Mouse (Mus musculus): ENCODE results near the gene Smco3. TPM values are rescaled to one million over a fixed set of nuclear protein-coding genes. Genes with fewer than 3 reads are reported as not detected.
"Not testable (repeated sequence)": the region's sequence is repeated elsewhere in the genome, so short reads cannot be mapped to it uniquely, and the experiment has no call there.

Smco3 gene
- polyA plus RNA-seq, 1 experiment from 2014 or later, result not detected

DNA sequence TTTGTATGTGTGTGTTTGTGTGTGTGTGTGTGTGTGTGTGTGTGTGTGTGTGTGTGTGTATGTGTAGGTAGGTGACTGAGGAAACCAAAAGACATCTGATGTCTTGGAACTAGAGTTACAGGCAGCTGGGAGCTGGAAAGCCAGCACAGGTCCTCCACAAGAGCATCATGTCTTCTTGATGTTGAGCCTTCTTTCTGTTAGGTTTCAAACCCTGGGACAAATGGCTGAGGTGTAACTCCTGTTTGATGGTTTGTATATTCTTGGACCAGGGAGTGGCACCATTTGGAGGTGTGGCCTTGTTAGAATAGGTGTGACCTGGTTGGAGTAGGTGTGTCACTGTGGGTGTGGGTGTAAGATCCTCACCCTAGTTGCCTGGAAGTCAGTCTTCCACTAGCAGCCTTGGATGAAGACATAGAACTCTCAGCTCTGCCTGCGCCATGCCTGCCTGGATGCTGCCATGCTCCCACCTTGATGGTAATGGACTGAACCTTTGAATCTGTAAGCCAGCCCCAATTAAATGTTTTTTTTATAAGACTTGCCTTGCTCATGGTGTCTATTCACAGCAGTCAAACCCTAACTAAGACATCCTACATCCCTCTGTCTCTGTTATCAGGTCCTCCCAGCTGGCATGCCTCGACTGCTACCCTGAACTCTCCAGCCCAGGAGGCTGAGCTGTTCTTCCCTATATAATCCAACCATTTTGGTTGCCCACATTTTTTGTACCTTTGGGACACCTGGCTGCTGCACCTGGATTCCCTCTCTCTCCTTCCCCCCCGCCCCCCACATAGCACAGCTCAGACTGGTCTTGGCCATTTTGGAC lies 37.2 kb downstream of the Smco3 start:
- not testable (repeated sequence) for H3K9ac ChIP-seq (ENCODE audit: low read depth, low read length); H3K27ac ChIP-seq (ENCODE audit: low read depth, low read length); H3K4me2 ChIP-seq; H3K9me3 ChIP-seq (ENCODE audit: control insufficient read depth, low read length); H3K4me3 ChIP-seq (ENCODE audit: low read depth, low read length); DNase-seq (ENCODE audit: low spot score); H3K27me3 ChIP-seq (replicated peaks; ENCODE audit: control insufficient read depth, insufficient read depth, low read length); H3K36me3 ChIP-seq (ENCODE audit: control insufficient read depth, insufficient read depth, low read length); H3K4me1 ChIP-seq (replicated peaks; ENCODE audit: control insufficient read depth, insufficient read depth, low read length)
- WGBS, result 69% methylated on average over 3 of the region's 3 CpGs
- ATAC-seq (replicated peaks; ENCODE audit: low FRiP score), result peak; percentile 74

DNA sequence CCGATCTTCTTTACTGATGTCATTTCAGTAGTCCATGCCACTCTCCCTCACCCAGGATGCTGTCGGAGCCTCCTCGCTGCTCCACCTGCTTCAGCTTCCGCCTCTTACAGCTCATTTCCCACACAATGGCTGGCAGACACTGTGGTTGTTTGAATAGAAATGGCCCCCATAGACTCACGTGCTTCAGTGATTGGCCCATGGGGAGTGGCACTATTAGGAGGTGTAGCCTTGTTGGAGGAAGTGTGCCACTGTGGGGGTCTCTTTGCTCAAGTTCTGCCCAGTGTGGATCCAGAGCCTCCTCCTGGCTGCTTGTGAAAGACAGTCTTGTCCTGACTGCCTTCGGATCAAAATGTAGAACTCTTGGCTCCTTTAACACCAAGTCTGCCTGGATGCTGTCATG lies 39.4 kb downstream of the Smco3 start:
- 55% methylated on average over 6 of the region's 6 CpGs for WGBS
- no peak for DNase-seq (ENCODE audit: low spot score)

DNA sequence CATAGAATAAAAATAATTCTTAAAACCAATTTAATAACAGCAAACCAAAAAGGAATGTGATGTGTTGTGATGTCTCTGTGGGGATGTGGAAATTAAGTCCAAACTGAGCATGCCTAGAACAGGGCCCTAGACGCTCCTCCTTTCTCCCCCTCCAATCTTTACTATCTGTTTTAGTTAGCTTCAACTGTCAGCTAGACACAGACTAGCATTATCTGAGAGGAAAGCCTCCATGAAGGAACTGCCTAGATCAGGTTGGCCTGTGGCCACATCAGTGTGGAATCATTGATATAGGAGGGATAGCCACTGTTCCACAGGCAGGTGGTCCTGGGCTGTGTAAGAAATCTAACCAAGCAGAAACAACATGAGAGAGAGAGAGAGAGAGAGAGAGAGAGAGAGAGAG lies 40.1 kb downstream of the Smco3 start:
- no peak overlapping the region for H3K27ac ChIP-seq (ENCODE audit: low read depth, low read length)
- no peak overlapping the region for H3K9ac ChIP-seq (ENCODE audit: low read depth, low read length)
- no peaks in the 10 kb centered on the region for H3K4me1 ChIP-seq (replicated peaks; ENCODE audit: control insufficient read depth, insufficient read depth, low read length)
- H3K4me2 ChIP-seq, result no peak overlapping the region
- no peak for DNase-seq (ENCODE audit: low spot score)
- 29% methylated on average over 1 of the region's 1 CpGs for WGBS
- H3K4me3 ChIP-seq (ENCODE audit: low read depth, low read length), result no peak overlapping the region
- H3K9me3 ChIP-seq (ENCODE audit: control insufficient read depth, low read length), result no peaks in the 10 kb centered on the region
- ATAC-seq (replicated peaks; ENCODE audit: low FRiP score), result peak; percentile 49; the same call in 1 of the 2 replicates
- no peaks in the 10 kb centered on the region for H3K36me3 ChIP-seq (ENCODE audit: control insufficient read depth, insufficient read depth, low read length)
- no peaks in the 10 kb centered on the region for H3K27me3 ChIP-seq (replicated peaks; ENCODE audit: control insufficient read depth, insufficient read depth, low read length)

More for the DNA sequence above, 39.4 kb downstream of the Smco3 start:
- Histone ChIP-seq H3K4me3 (ENCODE audit: low read depth, low read length) (no peak overlapping the region), H3K9ac (ENCODE audit: low read depth, low read length) (no peak overlapping the region), H3K4me1 (replicated peaks; ENCODE audit: control insufficient read depth, insufficient read depth, low read length) (no peaks in the 10 kb centered on the region), H3K27ac (ENCODE audit: low read depth, low read length) (no peak overlapping the region), H3K27me3 (replicated peaks; ENCODE audit: control insufficient read depth, insufficient read depth, low read length) (no peaks in the 10 kb centered on the region), H3K9me3 (ENCODE audit: control insufficient read depth, low read length) (no peaks in the 10 kb centered on the region), H3K4me2 (no peak overlapping the region), H3K36me3 (ENCODE audit: control insufficient read depth, insufficient read depth, low read length) (no peaks in the 10 kb centered on the region)
- no peak for ATAC-seq (replicated peaks; ENCODE audit: low FRiP score)

DNA sequence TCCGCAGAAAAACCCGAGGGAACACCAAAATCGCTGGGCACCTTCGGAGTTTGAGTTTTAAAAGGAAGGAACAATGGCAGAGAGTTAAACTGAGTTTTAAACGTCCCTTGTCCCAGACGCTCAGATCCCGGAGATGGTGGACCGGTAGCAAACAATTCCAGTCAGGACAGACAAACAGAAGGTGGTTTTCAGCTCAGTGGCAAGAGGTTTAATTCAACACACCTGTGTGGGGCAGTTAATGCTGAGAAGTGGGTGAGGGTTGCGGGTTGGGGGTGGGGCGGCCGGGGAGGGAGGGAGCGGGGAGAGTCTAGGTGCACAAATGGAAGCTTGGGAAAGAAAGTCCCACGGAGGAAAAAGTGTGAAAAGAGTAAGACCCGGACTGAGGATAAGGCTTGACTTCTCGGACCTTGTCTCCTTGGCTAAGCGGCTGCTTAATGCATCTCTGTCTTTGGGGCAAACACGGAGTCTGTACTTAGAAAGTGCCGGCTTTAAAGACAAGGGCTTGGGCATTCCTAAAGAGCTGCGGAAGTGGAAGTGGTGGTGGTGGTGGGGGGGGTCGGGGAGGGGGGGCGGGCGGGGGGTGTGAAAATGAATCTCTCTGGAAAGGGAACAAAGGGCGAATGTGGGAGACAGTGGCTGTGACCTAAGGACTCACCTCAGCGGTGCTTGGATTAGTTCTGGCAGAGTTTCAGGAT lies 41.3 kb downstream of the Smco3 start:
- H3K4me2 ChIP-seq, result peak overlapping the region; percentile 83
- H3K27ac ChIP-seq (ENCODE audit: low read depth, low read length), result no peak overlapping the region
- no peaks in the 10 kb centered on the region for H3K36me3 ChIP-seq (ENCODE audit: control insufficient read depth, insufficient read depth, low read length)
- no peaks in the 10 kb centered on the region for H3K27me3 ChIP-seq (replicated peaks; ENCODE audit: control insufficient read depth, insufficient read depth, low read length)
- H3K4me1 ChIP-seq (replicated peaks; ENCODE audit: control insufficient read depth, insufficient read depth, low read length), result no peaks in the 10 kb centered on the region
- H3K4me3 ChIP-seq (ENCODE audit: low read depth, low read length), result peak overlapping the region; percentile 43
- H3K9ac ChIP-seq (ENCODE audit: low read depth, low read length), result peak overlapping the region; percentile 47
- no peak for ATAC-seq (replicated peaks; ENCODE audit: low FRiP score)
- no peak for DNase-seq (ENCODE audit: low spot score)
- WGBS, result under 1% methylated on average over 24 of the region's 24 CpGs
- no peaks in the 10 kb centered on the region for H3K9me3 ChIP-seq (ENCODE audit: control insufficient read depth, low read length)

DNA sequence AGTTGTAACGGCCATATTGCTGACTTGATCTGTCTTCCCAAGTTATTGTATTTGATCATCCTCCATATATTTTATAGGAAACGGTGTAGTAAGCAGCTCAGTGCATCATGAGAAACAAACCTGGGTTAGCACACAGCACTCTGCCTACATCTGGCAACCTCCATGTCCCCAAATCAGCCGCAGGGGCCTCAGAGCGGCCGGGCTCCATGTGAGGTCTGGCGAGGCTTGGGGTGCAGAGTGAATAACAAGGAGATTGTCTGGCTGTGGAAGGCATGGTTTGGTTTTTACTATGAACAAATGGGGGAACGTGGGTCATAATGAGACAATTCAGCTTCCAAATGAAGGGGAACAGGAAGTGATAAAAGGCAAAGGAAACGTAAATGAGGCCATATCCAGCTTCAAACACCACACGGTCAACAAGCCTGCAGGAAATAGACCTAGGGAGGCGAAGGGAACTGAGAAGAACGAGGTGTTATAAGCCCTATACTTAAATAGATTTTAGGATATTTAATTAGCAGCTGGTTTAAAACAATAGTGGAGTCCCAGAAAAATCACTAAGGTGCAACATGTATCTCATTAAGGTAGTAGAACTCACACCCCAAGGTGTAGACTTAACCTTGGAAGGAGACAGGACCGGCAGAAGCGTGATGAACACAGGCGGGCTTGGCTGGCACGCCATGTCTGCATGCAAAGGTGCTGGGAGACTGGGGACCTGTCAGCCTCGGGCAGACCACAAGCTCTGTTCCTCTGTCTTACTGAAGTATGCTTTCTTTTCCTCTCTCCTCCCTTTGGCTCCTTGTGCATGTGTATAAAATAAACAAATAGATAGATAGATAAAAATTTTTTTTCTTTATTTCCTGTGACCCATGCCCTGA lies 42.1 kb downstream of the Smco3 start:
- H3K36me3 ChIP-seq (ENCODE audit: control insufficient read depth, insufficient read depth, low read length), result no peaks in the 10 kb centered on the region
- H3K4me3 ChIP-seq (ENCODE audit: low read depth, low read length), result peak overlapping the region; percentile 43
- H3K4me2 ChIP-seq, result peak overlapping the region; percentile 83
- no peaks in the 10 kb centered on the region for H3K4me1 ChIP-seq (replicated peaks; ENCODE audit: control insufficient read depth, insufficient read depth, low read length)
- DNase-seq (ENCODE audit: low spot score), result no peak
- H3K9ac ChIP-seq (ENCODE audit: low read depth, low read length), result peak overlapping the region; percentile 47; the same call in 1 of the 2 replicates
- no peaks in the 10 kb centered on the region for H3K9me3 ChIP-seq (ENCODE audit: control insufficient read depth, low read length)
- 24% methylated on average over 16 of the region's 16 CpGs for WGBS
- no peak overlapping the region for H3K27ac ChIP-seq (ENCODE audit: low read depth, low read length)
- no peak for ATAC-seq (replicated peaks; ENCODE audit: low FRiP score)
- no peaks in the 10 kb centered on the region for H3K27me3 ChIP-seq (replicated peaks; ENCODE audit: control insufficient read depth, insufficient read depth, low read length)

DNA sequence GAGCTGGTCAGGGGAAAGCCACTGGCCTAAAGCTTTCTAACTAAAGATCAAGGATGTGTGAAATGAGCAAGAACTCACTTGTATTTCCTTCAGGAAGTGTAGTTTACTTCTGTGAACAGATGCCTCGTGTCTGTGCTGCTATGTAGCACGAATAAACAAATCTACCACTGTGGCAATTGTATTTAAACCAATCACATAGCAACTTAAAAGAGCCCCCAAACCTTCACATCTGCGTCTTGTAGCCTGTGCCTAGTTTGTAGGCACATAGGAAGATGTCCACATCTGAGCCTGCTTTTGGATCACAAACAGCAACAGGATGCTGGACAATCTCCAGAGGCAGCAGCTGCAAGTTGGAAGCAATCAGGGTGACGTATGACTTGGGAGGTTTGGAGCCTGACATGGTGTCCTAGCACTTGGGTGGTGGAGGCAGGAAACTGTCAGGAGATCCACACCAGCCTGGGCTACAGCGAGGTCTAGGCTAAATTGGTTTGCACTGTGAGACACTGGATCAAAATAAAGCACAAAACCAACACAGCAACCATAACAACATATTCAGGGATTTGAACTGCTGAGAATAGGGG lies 45.8 kb downstream of the Smco3 start:
- no peaks in the 10 kb centered on the region for H3K27me3 ChIP-seq (replicated peaks; ENCODE audit: control insufficient read depth, insufficient read depth, low read length)
- no peak for DNase-seq (ENCODE audit: low spot score)

DNA sequence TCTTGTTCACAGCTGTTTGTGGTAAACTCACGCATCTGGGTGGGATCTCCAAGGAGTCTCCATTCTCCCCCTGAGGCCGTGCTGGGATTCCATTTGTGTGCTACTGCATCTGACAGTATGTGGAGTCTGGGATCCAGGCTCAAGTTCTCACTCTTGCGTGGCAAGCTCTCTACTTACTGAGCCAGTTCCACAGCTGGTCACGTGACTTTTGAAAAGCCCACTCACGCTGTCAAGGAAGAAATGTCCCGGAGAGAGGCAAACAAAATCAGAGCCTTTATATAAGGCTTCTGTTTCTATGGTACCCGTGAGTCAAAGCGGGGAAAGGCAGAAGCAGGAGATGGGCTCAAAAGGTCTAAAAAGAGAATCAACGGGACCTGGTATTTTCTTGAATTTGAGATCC lies 52.5 kb downstream of the Smco3 start:
- ATAC-seq (replicated peaks; ENCODE audit: low FRiP score) (no peak), DNase-seq (ENCODE audit: low spot score) (no peak)
- 86% methylated on average over 9 of the region's 9 CpGs for WGBS
- Histone ChIP-seq H3K9ac (ENCODE audit: low read depth, low read length) (no peak overlapping the region), H3K27me3 (replicated peaks; ENCODE audit: control insufficient read depth, insufficient read depth, low read length) (no peaks in the 10 kb centered on the region), H3K4me2 (no peak overlapping the region), H3K9me3 (ENCODE audit: control insufficient read depth, low read length) (no peaks in the 10 kb centered on the region), H3K27ac (ENCODE audit: low read depth, low read length) (no peak overlapping the region), H3K4me3 (ENCODE audit: low read depth, low read length) (no peak overlapping the region), H3K36me3 (ENCODE audit: control insufficient read depth, insufficient read depth, low read length) (no peaks in the 10 kb centered on the region), H3K4me1 (replicated peaks; ENCODE audit: control insufficient read depth, insufficient read depth, low read length) (no peaks in the 10 kb centered on the region)

More for the DNA sequence above, 45.8 kb downstream of the Smco3 start:
- Histone ChIP-seq H3K4me3 (ENCODE audit: low read depth, low read length) (no peak overlapping the region), H3K9ac (ENCODE audit: low read depth, low read length) (no peak overlapping the region), H3K36me3 (ENCODE audit: control insufficient read depth, insufficient read depth, low read length) (no peaks in the 10 kb centered on the region), H3K4me2 (no peak overlapping the region), H3K9me3 (ENCODE audit: control insufficient read depth, low read length) (no peaks in the 10 kb centered on the region), H3K4me1 (replicated peaks; ENCODE audit: control insufficient read depth, insufficient read depth, low read length) (no peaks in the 10 kb centered on the region), H3K27ac (ENCODE audit: low read depth, low read length) (no peak overlapping the region)
- no peak for ATAC-seq (replicated peaks; ENCODE audit: low FRiP score)
- 64% methylated on average over 5 of the region's 5 CpGs for WGBS

DNA sequence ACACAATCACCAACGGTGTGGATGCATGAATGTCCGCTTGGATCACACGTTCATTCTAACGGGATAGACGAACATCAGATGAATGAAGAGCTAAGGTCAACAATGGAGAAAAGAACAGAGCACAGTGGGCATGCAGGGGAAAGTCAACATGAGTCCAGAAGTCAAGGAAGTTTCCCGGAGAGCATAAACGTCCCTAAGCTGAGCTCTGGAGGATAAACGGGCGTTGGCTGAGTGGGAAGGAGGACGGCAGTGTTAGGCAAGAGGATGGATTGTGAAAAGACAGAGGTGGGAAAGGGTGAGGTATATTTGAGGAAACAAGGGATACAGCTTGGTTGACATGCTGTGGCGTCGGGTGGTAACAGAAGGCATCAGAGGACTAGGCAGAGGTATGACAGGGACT lies 53.1 kb downstream of the Smco3 start:
- H3K4me3 ChIP-seq (ENCODE audit: low read depth, low read length), result no peak overlapping the region
- no peak for DNase-seq (ENCODE audit: low spot score)
- ATAC-seq (replicated peaks; ENCODE audit: low FRiP score), result no peak
- no peaks in the 10 kb centered on the region for H3K36me3 ChIP-seq (ENCODE audit: control insufficient read depth, insufficient read depth, low read length)
- no peaks in the 10 kb centered on the region for H3K9me3 ChIP-seq (ENCODE audit: control insufficient read depth, low read length)
- H3K9ac ChIP-seq (ENCODE audit: low read depth, low read length), result no peak overlapping the region
- H3K27me3 ChIP-seq (replicated peaks; ENCODE audit: control insufficient read depth, insufficient read depth, low read length), result no peaks in the 10 kb centered on the region
- H3K4me1 ChIP-seq (replicated peaks; ENCODE audit: control insufficient read depth, insufficient read depth, low read length), result no peaks in the 10 kb centered on the region
- WGBS, result 88% methylated on average over 12 of the region's 12 CpGs
- H3K27ac ChIP-seq (ENCODE audit: low read depth, low read length), result no peak overlapping the region
- H3K4me2 ChIP-seq, result no peak overlapping the region

All from liver, embryonic 11.5 days (tissue).